Mouse (Mus musculus): ENCODE results near the gene Fam118b.
A peak's percentile ranks its signal among the peaks of the same experiment; 100 is the strongest.

Gene Fam118b

DNA sequence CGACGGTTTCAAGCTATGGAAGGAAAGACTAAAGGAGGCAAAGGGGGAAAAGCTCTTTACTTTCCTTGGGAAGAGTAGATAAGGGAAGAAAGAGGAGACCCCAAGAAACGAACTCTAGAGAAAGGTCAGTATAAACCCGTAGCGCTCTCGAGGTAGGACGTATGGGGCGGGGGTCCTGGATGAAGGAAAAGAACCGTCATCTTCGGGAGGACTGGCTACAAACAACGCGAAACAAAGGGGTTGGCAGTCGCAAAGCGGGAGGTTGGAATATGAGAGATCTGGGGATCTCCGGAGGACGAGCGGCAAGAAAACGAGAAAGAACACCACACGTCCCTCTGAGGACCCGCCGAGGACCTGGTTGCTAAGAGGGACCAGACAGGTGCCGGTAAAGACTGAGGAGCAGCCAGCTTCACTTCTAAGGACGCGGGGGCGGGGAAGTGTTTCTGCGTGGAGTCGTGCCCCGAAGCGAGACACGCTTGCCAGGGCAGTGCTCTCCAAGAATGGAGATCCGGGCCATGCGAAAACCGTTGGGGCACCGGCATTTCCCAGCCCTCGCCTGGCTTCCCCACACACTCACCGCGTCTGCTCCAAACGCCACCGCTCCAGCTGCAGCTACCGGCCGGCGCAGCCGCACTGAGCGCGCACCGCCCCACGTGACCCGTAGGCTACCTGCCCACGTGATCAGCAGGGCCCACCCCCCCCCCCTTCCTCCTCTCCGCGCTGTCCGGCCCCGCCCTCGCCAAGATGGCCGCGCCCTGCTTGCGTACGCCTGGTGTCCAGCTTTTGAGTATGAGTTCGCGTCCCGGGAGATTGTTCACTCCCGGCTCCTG lies at the start of gene Fam118b, which contains the start of gene Rpusd4:
Gene Fam118b (minus strand): TSS at position 660 of the 830 bp plus-strand sequence.
Gene Rpusd4 (plus strand): TSS at position 720 of the 830 bp plus-strand sequence.
- peak; percentile 94 for DNase-seq (ENCODE audit: low spot score in 2 of 2)

DNA sequence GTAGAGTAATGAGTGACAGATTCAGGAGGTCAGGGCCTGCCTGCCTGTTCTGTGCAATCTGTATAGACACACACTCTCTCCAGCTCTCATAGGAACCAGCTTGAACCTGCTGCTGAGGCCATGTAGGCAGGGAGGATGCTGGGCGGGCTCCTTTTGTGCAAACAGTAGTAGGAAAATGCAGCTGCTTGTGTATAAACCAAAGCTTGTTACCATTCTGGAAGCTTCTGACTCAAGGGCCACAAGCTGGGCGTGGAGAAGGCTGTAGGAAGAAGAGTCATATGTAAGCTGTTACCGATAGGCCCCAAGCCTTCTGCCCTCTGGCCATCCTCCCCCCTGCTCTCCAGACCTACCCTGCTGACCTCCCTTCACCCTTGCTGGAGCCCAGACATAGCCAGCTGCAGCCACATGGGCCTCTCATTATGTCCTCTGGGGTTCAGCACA lies 49.2 kb upstream of the Fam118b start:
- DNase-seq (ENCODE audit: low spot score in 2 of 2) = no peak

DNA sequence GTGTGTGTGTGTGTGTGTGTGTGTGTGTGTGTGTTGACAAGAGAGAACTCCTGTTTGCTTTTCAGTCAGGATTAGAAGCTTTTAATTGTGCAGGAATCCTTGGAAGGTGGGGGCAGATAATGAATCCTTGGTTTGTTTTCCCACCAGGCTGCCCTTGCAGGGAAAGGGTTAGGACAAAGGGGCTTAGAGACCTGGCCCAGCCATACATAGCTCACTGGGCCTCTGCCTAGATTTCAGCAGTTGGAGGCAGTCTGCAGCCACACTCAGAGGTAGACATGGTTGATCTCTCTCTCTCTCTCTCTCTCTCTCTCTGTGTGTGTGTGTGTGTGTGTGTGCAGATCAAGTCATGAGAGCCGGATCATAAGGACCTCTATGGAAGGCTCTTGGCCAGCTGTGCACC lies 46.6 kb upstream of the Fam118b start:
- DNase-seq (ENCODE audit: low spot score in 2 of 2) = no peak

DNA sequence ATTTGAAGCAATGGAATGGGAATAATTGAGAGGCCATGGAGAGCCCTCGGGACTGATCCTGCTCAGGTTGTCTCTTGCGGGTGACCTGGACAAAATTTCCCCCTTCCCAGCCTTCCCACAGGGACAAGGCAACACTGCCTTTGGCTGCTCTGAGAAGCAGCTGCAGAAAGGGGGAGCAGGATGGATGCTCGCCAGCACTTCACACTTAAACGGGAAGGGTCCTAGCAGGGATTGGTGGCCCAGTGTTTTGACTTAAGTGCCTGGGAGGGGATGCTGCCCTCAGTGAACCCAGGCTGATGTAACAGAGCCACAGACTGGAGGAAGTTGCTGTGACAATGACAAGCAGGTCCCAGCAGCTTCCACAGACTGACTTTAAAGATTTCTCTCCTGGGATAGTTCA lies 46.0 kb upstream of the Fam118b start:
- no peak for DNase-seq (ENCODE audit: low spot score in 2 of 2)

DNA sequence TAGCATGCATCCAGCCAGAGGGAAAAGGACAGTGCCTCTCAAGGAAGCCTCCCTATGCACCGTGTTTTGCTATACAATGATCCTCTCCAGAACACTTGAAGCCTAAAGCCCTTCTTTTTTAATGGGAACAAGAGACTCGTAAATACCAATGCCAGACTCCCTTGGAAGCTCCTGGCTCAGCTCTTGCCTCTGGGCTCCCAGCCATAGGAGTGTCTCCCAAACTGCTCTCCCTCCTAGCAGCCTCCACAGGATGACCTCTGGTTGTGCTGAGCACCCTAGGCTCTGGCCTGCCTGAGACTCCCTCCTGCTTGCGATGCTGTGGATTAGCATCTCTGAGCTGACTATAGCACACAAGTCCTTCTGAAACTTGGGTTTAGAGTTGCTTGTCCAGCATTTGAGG lies 44.9 kb upstream of the Fam118b start:
- DNase-seq (ENCODE audit: low spot score in 2 of 2) = no peak

DNA sequence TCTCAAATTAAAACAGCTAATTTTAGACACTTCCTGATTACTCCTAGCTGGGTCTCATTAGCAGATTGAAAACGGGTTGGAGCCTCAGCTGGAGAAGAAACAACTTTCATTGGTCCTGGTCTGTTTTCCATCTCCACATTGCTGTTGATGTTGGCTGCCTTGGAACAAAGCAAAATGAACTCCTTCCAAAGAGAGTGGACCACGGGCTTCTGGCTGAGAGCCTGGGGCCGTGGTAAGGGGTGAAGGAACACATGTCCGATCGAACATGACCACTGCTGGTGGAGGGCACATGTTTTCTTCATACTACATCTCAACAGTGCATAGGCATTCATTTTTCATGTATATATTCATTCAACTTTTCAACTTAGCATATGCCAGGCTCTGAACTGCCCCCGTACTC lies 42.8 kb upstream of the Fam118b start:
- DNase-seq (ENCODE audit: low spot score in 2 of 2) = no peak

DNA sequence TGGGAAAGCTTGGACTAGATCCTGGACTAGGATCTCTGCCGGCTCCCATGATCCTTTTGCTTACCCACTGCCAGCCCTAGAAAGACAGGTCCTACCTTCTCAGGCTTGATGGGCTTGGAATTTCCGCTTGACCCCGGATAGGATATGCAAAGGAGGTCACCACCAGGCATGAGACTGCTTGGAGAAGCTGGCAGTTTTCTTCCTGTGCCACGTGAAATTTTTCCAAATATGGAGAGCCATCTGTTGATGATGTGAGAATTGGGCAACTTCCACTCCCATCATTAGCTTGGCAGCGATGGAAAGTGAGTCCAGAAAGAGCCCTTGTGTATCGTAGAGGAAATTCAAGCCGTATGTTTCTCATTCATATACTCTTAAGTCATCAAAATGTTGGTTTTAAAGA lies 39.9 kb upstream of the Fam118b start:
- DNase-seq (ENCODE audit: low spot score in 2 of 2) = no peak

DNA sequence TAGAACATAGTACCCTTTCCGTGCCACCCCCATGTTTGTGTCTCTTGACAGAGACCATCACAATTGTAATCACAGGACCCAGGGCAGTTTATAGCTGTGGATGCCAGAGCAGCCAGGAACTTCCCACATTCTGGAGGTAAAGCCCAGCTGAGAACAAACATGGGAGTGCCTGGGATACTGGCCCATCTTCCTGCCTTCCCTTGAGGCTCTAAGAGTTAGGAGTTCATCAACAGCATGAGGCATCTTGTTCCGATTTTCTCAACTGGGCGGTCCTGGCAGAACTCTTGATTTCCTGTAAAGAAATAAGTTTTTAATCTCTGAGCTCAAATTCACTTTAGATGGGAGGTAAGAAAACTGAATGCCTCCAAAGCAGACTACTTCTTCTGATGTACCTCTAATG lies 34.6 kb upstream of the Fam118b start:
- no peak for DNase-seq (ENCODE audit: low spot score in 2 of 2)

DNA sequence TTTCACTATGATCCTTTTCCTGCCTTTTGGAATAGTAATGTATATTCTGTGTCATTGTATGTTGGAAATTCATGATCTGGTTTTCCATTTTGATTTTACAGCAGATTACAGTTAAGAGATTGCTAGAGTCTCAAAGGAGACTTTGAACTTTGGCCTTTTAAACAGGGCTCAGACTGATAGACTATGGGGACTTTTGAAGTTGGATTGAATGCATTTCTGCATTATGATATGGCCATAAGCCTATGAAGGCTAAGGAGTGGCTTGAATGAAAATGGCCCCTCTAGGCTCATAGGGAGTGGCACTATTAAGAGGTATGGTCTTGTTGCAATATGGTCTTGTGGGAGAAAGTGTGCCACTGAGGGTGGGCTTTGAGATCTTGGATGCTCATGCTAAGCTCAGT lies 30.2 kb upstream of the Fam118b start:
- no peak for DNase-seq (ENCODE audit: low spot score in 2 of 2)

DNA sequence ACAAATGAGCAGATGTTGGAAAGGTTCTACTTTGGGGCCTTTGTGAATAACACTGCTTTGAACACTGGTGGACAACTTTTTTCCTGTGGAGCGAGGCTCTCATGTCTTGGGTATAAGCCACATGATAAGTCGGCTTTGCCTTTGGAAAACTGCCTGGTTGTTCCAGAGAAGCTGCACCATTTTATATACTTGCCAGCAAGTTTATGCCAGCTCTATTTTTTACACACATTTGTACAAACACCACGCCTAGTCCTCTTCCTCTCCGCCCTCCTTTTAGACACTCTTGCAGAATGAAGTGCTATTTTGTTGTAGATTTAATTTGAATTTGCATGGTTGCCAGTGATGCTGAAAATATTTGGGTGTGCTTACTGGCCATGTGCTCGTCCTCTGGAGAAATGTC lies 25.9 kb upstream of the Fam118b start:
- DNase-seq (ENCODE audit: low spot score in 2 of 2) = peak in 1 of 2 experiments; percentile 34

DNA sequence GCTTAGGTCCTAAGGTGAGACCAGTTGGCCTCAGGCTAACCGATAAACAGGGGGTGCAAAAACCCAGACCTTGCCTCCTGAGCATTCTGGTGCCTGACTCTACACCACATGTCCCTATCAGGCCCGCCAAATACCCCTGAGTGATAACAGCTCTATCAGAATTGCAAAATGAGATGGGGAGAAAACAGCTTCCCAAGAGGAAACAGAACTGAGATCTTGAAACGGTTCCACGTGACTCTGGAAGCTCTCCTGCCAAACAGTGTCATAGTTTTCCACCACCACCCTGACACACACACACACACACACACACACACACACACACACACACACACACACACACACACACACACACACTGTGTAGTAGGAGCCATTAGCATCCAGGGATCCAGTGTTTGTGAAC lies 23.3 kb upstream of the Fam118b start:
- DNase-seq (ENCODE audit: low spot score in 2 of 2) = no peak

DNA sequence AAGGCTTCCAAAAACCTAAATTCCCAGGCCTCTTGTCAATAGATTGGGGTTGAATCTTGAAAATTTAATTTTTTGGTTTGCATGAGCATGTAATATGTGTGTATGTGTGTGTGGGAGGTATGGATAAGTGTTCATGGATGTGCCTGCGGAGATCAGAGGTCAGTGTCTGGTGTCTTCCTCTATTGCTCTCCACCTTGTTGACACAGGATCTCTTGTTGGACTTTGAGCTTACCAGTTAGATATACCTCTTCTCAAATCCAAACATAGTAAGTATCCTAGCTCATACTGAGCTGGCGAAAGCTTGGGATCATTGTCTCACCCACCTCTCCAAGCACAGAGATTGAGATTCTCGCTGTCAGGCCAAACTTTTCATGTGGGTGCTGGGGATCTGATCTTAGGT lies 22.8 kb upstream of the Fam118b start:
- DNase-seq (ENCODE audit: low spot score in 2 of 2) = no peak

DNA sequence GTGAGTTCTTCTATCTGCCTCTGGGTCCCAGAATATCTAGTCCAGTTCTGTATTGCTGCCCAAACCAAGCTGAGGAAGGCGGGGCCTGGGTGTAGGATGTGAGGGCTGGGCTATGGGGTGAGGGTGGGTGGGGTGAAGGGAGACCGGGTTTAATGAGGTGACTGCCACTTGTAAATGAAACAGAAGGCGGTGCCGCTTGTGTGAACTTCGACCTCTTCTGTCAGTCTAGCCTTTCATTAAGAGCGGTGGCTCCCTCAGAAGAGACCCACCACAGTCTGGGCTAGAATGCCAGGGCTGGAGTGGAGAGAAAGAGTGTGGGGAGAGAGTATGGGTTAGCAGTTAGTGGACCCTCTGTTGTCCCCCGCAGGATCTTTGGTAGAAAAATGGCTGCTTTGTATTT lies 22.4 kb upstream of the Fam118b start:
- no peak for DNase-seq (ENCODE audit: low spot score in 2 of 2)

DNA sequence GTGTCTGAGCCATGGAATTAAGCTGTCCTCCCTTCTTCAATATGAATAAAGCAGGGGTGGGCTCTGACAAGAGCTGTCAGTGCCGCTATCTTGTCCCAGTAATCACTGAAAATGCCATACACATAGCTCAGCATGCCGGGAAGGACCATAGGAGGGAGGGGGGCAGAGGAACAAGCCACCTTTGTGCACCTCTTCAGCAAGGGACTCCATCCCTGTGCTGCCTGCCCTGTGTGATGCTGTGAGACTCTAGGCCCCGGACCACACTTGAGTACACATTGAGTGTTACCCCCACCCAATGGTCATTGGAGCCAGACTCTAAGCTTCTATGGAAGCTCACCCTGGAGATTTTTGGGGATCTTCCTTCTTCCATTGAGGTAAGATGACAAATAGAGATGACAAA lies 18.7 kb upstream of the Fam118b start:
- no peak for DNase-seq (ENCODE audit: low spot score in 2 of 2)

DNA sequence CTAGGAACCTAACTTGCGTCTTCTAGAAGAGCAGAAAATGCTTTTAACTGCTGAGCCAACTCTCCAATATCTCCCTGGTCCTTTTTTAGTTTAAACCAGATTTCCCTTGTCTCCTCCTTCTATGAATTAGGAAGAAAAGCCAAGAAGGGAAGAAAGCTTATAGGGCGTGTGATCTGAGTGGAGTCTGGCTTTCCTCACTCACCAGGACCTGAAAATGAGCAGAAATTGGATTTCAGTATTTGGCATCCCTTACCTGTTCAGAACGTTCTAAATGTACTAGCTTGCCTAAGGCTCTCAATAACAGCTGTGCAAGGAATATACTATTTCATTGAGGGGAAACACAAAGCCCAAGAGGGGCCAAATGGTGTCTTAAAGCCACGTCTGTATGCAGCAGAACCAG lies 16.7 kb upstream of the Fam118b start:
- no peak for DNase-seq (ENCODE audit: low spot score in 2 of 2)

DNA sequence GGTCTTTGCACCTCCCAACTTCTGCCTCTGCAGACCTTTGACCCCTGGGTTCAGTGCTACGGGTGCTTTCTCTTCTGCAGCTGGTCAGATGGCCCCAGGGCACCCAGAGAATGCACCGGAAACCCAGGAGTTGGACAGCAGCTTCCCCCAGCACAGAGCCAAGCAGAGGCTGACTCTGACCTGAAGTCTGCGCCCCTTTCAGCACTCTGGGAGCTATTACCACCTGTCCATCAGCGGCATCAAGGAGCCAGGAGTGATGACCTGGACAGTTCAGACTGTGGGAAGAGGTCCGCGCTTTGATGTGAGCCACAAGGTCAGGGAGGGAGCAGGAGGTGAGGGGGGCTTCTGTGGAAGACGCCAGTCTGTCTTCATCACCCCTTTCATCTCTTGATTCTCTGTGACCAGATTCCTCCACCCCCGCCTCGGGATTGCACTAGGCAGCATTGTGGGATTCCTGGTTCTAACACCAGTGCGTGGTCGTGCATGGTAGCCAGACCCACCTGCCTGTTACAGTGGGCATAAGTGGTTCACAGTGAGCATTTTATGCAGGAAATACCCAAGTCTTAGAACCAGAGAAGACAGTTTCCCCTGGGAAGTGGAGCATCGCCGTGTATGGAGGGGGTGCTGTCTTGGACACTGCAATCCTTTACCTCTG lies 15.9 kb upstream of the Fam118b start:
- DNase-seq (ENCODE audit: low spot score in 2 of 2) = no peak

DNA sequence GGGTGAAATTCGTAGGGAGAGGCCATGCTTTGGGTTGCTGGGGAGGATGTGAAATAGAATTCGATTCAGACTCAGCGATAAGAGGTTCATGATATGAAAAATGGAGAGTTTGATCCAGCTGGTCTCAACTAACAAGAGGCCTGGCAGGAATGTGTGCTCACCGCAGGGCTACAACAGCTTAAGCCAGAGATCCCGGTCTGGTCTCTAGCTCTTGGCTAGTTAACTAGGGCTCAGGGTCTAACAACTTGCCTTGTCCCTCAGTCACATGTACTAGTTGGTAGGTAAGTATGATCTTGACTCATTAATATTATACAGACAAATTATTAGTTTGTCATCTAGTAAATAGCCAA lies 15.2 kb upstream of the Fam118b start:
- no peak for DNase-seq (ENCODE audit: low spot score in 2 of 2)

DNA sequence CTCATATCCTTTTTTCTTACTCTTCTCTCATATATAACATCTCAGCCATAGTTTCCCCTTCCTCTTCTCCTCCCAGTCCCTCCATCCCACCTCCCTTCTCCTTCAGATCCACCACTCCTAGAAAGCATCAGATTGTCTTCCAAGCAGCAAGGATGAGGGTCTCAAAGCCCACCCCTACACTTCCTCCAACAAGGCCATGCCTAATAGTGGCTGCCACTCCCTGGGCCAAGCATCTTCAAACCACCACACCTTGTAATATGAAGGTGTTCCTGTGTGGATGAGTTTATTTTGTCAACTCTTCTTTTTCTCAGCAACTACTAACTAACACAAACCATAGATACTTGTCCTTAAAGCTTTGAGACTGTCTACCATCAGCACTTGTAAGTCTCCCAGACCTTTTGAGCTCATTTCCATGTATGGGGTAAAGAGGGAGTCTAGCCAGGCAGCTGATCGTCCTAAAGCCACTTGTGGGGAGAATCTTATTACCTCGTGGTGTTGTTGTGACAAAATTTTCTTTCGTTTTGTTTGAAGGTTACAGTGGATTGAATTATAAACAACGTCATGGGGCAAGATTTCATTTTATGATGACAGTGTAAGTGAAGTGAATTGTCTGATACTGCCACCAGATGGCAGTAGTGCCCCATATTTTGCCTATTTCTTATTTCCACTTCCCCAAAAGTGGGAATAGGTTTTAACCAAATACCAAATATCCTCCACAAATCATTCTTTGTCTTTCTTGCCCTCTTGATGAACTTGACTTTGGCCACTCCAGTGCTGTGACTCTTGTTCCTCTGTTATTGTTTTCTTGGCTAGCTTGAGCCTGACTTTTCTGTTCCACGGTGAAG lies 14.6 kb upstream of the Fam118b start:
- peak; percentile 49 to 79 for DNase-seq (ENCODE audit: low spot score in 2 of 2)

DNA sequence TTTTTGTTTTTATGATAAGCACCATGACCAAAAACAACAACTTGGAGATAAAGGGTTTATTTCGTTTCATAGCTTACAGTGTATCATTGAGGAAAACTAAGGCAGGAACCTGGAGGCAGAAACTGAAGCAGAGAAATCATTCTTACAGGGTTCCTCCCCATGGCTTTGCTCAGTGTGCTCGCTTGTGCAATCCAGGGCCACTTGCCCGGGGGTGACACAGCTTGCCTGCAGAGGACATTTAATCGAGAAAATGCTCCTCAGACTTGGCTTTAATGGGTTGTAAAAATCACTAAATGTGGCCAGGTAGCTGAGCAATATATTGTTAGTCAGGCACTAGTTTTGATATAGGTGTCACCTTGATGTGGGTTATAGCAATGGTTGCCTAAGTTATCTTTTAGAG lies 10.8 kb upstream of the Fam118b start:
- DNase-seq (ENCODE audit: low spot score in 2 of 2) = no peak

DNA sequence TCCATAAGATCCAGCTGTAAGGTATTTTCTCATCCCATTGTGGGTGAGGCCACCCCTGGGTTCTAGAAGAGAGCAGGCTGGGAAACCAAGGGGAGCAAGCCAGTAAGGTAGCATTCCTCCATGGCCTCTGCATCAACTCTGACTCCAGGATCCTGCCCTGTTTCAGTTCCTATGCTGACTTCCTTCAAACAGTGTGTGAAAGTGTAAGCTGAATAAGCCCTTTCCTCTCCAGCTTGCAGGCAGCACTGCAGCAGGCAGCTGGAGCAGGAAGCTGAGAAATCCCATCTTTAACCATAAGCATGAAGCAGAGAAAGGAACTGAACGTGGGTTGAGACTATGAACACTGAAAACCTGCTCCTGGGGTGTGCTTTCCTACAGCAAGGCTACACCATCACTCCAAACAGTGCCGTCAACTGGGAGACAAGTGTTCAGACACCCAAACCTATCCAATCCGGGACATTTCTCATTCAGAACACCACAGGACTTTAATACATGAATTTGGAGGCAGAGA lies 10.3 kb upstream of the Fam118b start:
- peak; percentile 3 to 24 for DNase-seq (ENCODE audit: low spot score in 2 of 2)

DNA sequence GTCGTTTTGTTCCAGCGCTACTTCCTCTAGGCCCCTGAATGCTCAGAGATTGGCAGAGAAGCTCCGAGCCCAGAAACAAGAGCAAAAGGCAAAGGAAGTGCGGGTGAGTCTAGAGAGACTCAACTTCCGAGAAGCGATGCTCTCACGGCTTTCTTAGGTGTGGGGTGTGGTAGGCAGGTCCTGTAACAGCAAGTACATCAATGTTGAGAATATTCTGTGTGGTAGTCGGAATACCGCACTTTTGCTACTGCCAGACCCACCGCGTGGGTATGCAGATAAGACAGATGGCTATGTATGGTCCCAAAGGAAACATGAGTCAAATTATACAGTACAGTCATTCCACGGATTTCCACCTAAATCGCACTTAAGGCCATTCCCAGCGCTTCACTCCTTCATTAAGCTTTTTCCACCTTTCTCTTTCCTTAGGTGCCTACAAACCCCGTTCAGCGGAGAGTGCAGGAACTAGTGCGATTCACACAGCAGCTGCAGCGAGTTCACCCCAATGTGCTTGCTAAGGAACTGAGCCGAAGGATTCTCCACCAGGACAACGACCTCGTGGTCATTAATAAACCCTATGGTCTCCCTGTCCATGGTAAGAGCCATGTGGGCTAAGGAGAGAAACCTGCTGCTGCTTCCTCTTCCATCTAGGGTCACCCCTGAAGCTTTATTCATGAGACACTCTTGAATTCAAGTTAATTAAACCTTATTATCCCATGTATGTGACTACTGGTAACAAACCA lies 541 bp upstream of the Fam118b start:
- no peak for DNase-seq (ENCODE audit: low spot score in 2 of 2)

DNA sequence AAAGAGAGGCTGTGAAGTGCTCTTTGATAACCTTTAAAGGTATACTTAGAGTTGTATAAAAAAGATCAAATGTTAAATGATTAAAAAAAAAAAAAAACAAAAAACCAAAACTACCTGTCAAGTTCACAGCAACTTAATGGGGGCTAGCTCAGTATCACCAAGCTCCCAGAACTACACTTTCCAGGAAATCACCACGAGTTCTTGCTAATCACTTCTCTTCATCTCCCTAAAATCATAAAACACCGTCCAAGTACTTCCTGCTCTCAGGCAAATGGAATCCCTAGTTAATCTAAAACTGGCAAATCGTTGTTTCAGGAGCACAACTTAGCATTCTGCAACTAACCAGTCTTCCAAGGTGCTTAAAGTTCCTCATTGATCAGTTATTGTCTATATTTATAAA lies 3.1 kb downstream of the Fam118b start:
- no peak for DNase-seq (ENCODE audit: low spot score in 2 of 2)
